Comparison of ENCODE assay signal across 17 mouse cellular contexts in genomic region chr4:63031240-63031639, GRCm38 (mm10).
DNase-seq lines count a peak whose midpoint lies in the region; ATAC-seq and TF ChIP-seq lines count a peak whose summit lies in the region.
"Had no signal": no experiment of that assay in that cellular context is flagged by ENCODE, and none has a peak within 500 bp of the region (broad histone marks: within the 10 kb centered on the region; RNA-seq: fewer than 3 reads in every experiment).

No protein-coding gene starts in this region.

- peaks cover 62% of the 10 kb centered on the region for H3K4me1 ChIP-seq in kidney, embryonic 15.5 days
- H3K4me1 ChIP-seq in lung, embryonic 15.5 days, result peaks cover 32% of the 10 kb centered on the region
- H3K4me1 ChIP-seq in stomach, embryonic 14.5 days (ENCODE audit: control insufficient read depth, insufficient read depth, low read length), result peaks cover 9% of the 10 kb centered on the region; the same call in 1 of the 2 replicates
- no peaks in the 10 kb centered on the region for H3K4me1 ChIP-seq in stomach, postnatal 0 days (replicated peaks; ENCODE audit: control insufficient read depth, insufficient read depth)
- H3K4me1 ChIP-seq: liver, embryonic 13.5 days had no signal

- intact Hi-C loops in gastrocnemius, postnatal 36 days (cut with DNase I), result no loop called here

- no peaks in the 10 kb centered on the region for H3K9me3 ChIP-seq in kidney, embryonic 15.5 days (replicated peaks)
- H3K9me3 ChIP-seq in lung, embryonic 15.5 days, result no peaks in the 10 kb centered on the region
- H3K9me3 ChIP-seq in stomach, embryonic 14.5 days (ENCODE audit: control insufficient read depth, low read depth, low read length), result no peaks in the 10 kb centered on the region
- no peaks in the 10 kb centered on the region for H3K9me3 ChIP-seq in stomach, postnatal 0 days (ENCODE audit: control insufficient read depth, low read length)
- H3K9me3 ChIP-seq: embryonic facial prominence, embryonic 10.5 days; forebrain, embryonic 15.5 days; hindbrain, embryonic 12.5 days; liver, embryonic 13.5 days had no signal

- H3K27ac ChIP-seq in kidney, embryonic 15.5 days, result peak overlapping the region; percentile 87
- H3K27ac ChIP-seq in lung, embryonic 15.5 days, result peak overlapping the region; percentile 76
- H3K27ac ChIP-seq in stomach, embryonic 14.5 days (ENCODE audit: low read length), result peak overlapping the region; percentile 89; the same call in 1 of the 2 replicates
- H3K27ac ChIP-seq in stomach, postnatal 0 days (replicated peaks), result no peak overlapping the region
- H3K27ac ChIP-seq: embryonic facial prominence, embryonic 10.5 days; forebrain, embryonic 15.5 days; hindbrain, embryonic 12.5 days; liver, embryonic 13.5 days had no signal

- H3K4me3 ChIP-seq in kidney, embryonic 15.5 days (replicated peaks), result no peak overlapping the region
- H3K4me3 ChIP-seq in lung, embryonic 15.5 days, result no peak overlapping the region
- H3K4me3 ChIP-seq in stomach, embryonic 14.5 days (ENCODE audit: low read depth, low read length), result no peak overlapping the region
- no peak overlapping the region for H3K4me3 ChIP-seq in stomach, postnatal 0 days (ENCODE audit: low read depth, low read length)
- H3K4me3 ChIP-seq: embryonic facial prominence, embryonic 10.5 days; forebrain, embryonic 15.5 days; hindbrain, embryonic 12.5 days; liver, embryonic 13.5 days had no signal

- 59% methylated on average over 4 of the region's 4 CpGs for WGBS in kidney, embryonic 15.5 days
- 86% methylated on average over 4 of the region's 4 CpGs for WGBS in lung, embryonic 15.5 days
- 75% methylated on average over 4 of the region's 4 CpGs for WGBS in stomach, embryonic 14.5 days
- WGBS in stomach, postnatal 0 days, result 68% methylated on average over 4 of the region's 4 CpGs

- H3K36me3 ChIP-seq in kidney, embryonic 15.5 days, result 0 out of 2 replicates have a peak, but pooled peaks cover 4% of the 10 kb centered on the region
- H3K36me3 ChIP-seq in lung, embryonic 15.5 days, result no peaks in the 10 kb centered on the region
- no peaks in the 10 kb centered on the region for H3K36me3 ChIP-seq in stomach, embryonic 14.5 days (ENCODE audit: control insufficient read depth, insufficient read depth, low read length)
- H3K36me3 ChIP-seq in stomach, postnatal 0 days (ENCODE audit: control insufficient read depth, insufficient read depth, low read length), result no peaks in the 10 kb centered on the region
- H3K36me3 ChIP-seq: forebrain, embryonic 15.5 days; hindbrain, embryonic 12.5 days; liver, embryonic 13.5 days had no signal

- no peaks in the 10 kb centered on the region for H3K27me3 ChIP-seq in kidney, embryonic 15.5 days
- no peaks in the 10 kb centered on the region for H3K27me3 ChIP-seq in lung, embryonic 15.5 days
- H3K27me3 ChIP-seq in stomach, embryonic 14.5 days (ENCODE audit: control insufficient read depth, insufficient read depth, low read length), result no peaks in the 10 kb centered on the region
- no peaks in the 10 kb centered on the region for H3K27me3 ChIP-seq in stomach, postnatal 0 days (ENCODE audit: control insufficient read depth, insufficient read depth, low read length)
- H3K27me3 ChIP-seq: forebrain, embryonic 15.5 days; hindbrain, embryonic 12.5 days; liver, embryonic 13.5 days had no signal

- no peak overlapping the region for H3K4me2 ChIP-seq in kidney, embryonic 15.5 days
- H3K4me2 ChIP-seq in lung, embryonic 15.5 days, result no peak overlapping the region
- H3K4me2 ChIP-seq in stomach, embryonic 14.5 days (replicated peaks; ENCODE audit: low read depth, low read length), result no peak overlapping the region
- H3K4me2 ChIP-seq in stomach, postnatal 0 days (replicated peaks; ENCODE audit: low read depth), result no peak overlapping the region
- H3K4me2 ChIP-seq: forebrain, embryonic 15.5 days; hindbrain, embryonic 12.5 days; liver, embryonic 13.5 days had no signal

- H3K9ac ChIP-seq in kidney, embryonic 15.5 days, result no peak overlapping the region
- H3K9ac ChIP-seq in lung, embryonic 15.5 days, result no peak overlapping the region
- H3K9ac ChIP-seq in stomach, embryonic 14.5 days (replicated peaks; ENCODE audit: low read depth, low read length), result no peak overlapping the region
- H3K9ac ChIP-seq in stomach, postnatal 0 days (ENCODE audit: low read length), result no peak overlapping the region
- H3K9ac ChIP-seq: forebrain, embryonic 15.5 days; hindbrain, embryonic 12.5 days; liver, embryonic 13.5 days had no signal

- no peak for ATAC-seq in kidney, embryonic 15.5 days (replicated peaks; ENCODE audit: low FRiP score)
- ATAC-seq in lung, embryonic 15.5 days (ENCODE audit: borderline replicate concordance, extremely low read depth, low FRiP score, low TSS enrichment), result no peak
- no peak for ATAC-seq in stomach, embryonic 14.5 days (ENCODE audit: insufficient number of reproducible peaks, insufficient read depth, low FRiP score, low read depth)
- no peak for ATAC-seq in stomach, postnatal 0 days (ENCODE audit: low FRiP score, low TSS enrichment)
- ATAC-seq: activated CD4-positive, CD25-positive, alpha-beta regulatory T cell, adult 4 months; forebrain, embryonic 15.5 days had no signal

- no peak for TF ChIP-seq EP300 in stomach, postnatal 0 days (optimal IDR thresholded peaks at IDR 0.05)

- no peak for TF ChIP-seq CTCF in stomach, postnatal 0 days (IDR thresholded peaks at IDR 0.05; ENCODE audit: low read depth)

- DNase-seq in kidney, postnatal 25 days, result no peak
- no peak for DNase-seq in lung, postnatal 10 days
- no peak for DNase-seq in stomach, postnatal 0 days (ENCODE audit: low spot score)
- no peak for DNase-seq in gastrocnemius, postnatal 36 days
- DNase-seq: adrenal gland, adult 8-10 months; cerebellum, adult 11-12 months; cerebellum, postnatal 10 days; heart, adult 18-20 months; liver, embryonic 13.5 days; lung, postnatal 14 days had no signal
